8 mouse cellular contexts compared by ENCODE assay signal in genomic region chr6:126161571-126162340, GRCm38 (mm10). TPM values are rescaled to one million over a fixed set of nuclear protein-coding genes. Genes with fewer than 3 reads are reported as not detected.
A peak's percentile ranks its signal among the peaks of the same experiment; 100 is the strongest.
DNase-seq lines count a peak whose midpoint lies in the region; ATAC-seq lines count a peak whose summit lies in the region.

No protein-coding gene starts in this region.

- peaks cover 21% of the 10 kb centered on the region; the same call in 1 of the 2 replicates for H3K4me1 ChIP-seq in forebrain, embryonic 11.5 days (replicated peaks; ENCODE audit: control insufficient read depth, insufficient read depth, low read length)
- peaks cover 29% of the 10 kb centered on the region for H3K4me1 ChIP-seq in hindbrain, embryonic 16.5 days (ENCODE audit: control insufficient read depth, insufficient read depth, low read depth, low read length)
- peaks cover 38% of the 10 kb centered on the region for H3K4me1 ChIP-seq in neural tube, embryonic 12.5 days

- H3K36me3 ChIP-seq in forebrain, embryonic 11.5 days (ENCODE audit: control insufficient read depth, insufficient read depth, low read length), result no peaks in the 10 kb centered on the region
- H3K36me3 ChIP-seq in hindbrain, embryonic 16.5 days (ENCODE audit: control insufficient read depth, insufficient read depth, low read length), result no peaks in the 10 kb centered on the region
- no peaks in the 10 kb centered on the region for H3K36me3 ChIP-seq in neural tube, embryonic 12.5 days

- no peak for ATAC-seq in forebrain, embryonic 11.5 days (replicated peaks; ENCODE audit: low FRiP score)
- ATAC-seq in hindbrain, embryonic 16.5 days, result no peak; the same call in 1 of the 2 replicates
- no peak for ATAC-seq in neural tube, embryonic 12.5 days (ENCODE audit: low FRiP score, low read depth)
- no peak for ATAC-seq in granulocyte monocyte progenitor cell, adult 5-6 weeks (replicated peaks; ENCODE audit: poor library complexity, severe bottlenecking)

- no peak overlapping the region for H3K4me3 ChIP-seq in forebrain, embryonic 11.5 days (ENCODE audit: low read depth, low read length)
- H3K4me3 ChIP-seq in hindbrain, embryonic 16.5 days (ENCODE audit: low read length), result no peak overlapping the region
- peak overlapping the region; percentile 36; the same call in 1 of the 2 replicates for H3K4me3 ChIP-seq in neural tube, embryonic 12.5 days

- H3K9me3 ChIP-seq in forebrain, embryonic 11.5 days (ENCODE audit: control insufficient read depth, low read length), result no peaks in the 10 kb centered on the region
- H3K9me3 ChIP-seq in hindbrain, embryonic 16.5 days (ENCODE audit: control insufficient read depth, low read length), result peaks cover 4% of the 10 kb centered on the region
- no peaks in the 10 kb centered on the region for H3K9me3 ChIP-seq in neural tube, embryonic 12.5 days

- H3K27ac ChIP-seq in forebrain, embryonic 11.5 days (ENCODE audit: low read depth, low read length), result no peak overlapping the region
- no peak overlapping the region for H3K27ac ChIP-seq in hindbrain, embryonic 16.5 days (ENCODE audit: low read depth, low read length)
- H3K27ac ChIP-seq in neural tube, embryonic 12.5 days, result no peak overlapping the region

- DNase-seq in kidney, postnatal 10 days, result peak; percentile 22
- no peak for DNase-seq in kidney, adult 9 months
- DNase-seq in forebrain, embryonic 11.5 days (ENCODE audit: low spot score), result no peak
- DNase-seq in ovary, postnatal 36 days (ENCODE audit: low spot score), result no peak
- no peak for DNase-seq in gastrocnemius, postnatal 10 days

- WGBS in forebrain, embryonic 11.5 days, result 58% methylated on average over 8 of the region's 8 CpGs
- WGBS in hindbrain, embryonic 16.5 days, result 58% methylated on average over 8 of the region's 8 CpGs
- 63% methylated on average over 8 of the region's 8 CpGs for WGBS in neural tube, embryonic 12.5 days

- H3K9ac ChIP-seq in forebrain, embryonic 11.5 days (ENCODE audit: low read length), result no peak overlapping the region
- H3K9ac ChIP-seq in hindbrain, embryonic 16.5 days (ENCODE audit: low read depth, low read length), result no peak overlapping the region
- H3K9ac ChIP-seq in neural tube, embryonic 12.5 days, result 0 out of 2 replicates have a peak overlapping the region, but pooled peaks have one; percentile 38

- peak overlapping the region; percentile 72; the same call in 1 of the 2 replicates for H3K4me2 ChIP-seq in forebrain, embryonic 11.5 days (ENCODE audit: low read depth, low read length, severe bottlenecking)
- H3K4me2 ChIP-seq in hindbrain, embryonic 16.5 days (ENCODE audit: low read length), result peak overlapping the region; percentile 56
- H3K4me2 ChIP-seq in neural tube, embryonic 12.5 days (replicated peaks), result peak overlapping the region; percentile 64

- peaks cover 52% of the 10 kb centered on the region for H3K27me3 ChIP-seq in forebrain, embryonic 11.5 days (ENCODE audit: control insufficient read depth, insufficient read depth, low read length)
- peaks cover 27% of the 10 kb centered on the region for H3K27me3 ChIP-seq in hindbrain, embryonic 16.5 days (replicated peaks; ENCODE audit: control insufficient read depth, insufficient read depth, low read length)
- H3K27me3 ChIP-seq in neural tube, embryonic 12.5 days (replicated peaks), result peaks cover 61% of the 10 kb centered on the region

RNA-seq across cellular contexts. Expression of gene Ntf3, which starts 5.0 kb away (rescaled TPM):
- 3.5 and 4.1 TPM in 2 replicates for polyA plus RNA-seq in forebrain, embryonic 11.5 days (2014; fragmentation: Nextera tagmentation; extraction: Ambion mirVana)
- polyA plus RNA-seq in hindbrain, embryonic 16.5 days (2015; fragmentation: Nextera tagmentation; extraction: Ambion mirVana), result 5.2 and 5.5 TPM in 2 replicates
- polyA plus RNA-seq in neural tube, embryonic 12.5 days (2016; fragmentation: Nextera tagmentation; extraction: Ambion mirVana), result 12.6 and 12.9 TPM in 2 replicates
- 1 to 10 TPM; 2.1 to 2.9 TPM for total RNA-seq in gastrocnemius, postnatal 10 days (2021)
- total RNA-seq in granulocyte monocyte progenitor cell, adult 5-6 weeks (2014; fragmentation: Nextera tagmentation), result not detected in 2 replicates
- total RNA-seq in granulocyte monocyte progenitor cell, adult 5-6 weeks (2017), result not detected in 2 replicates
